Mouse (Mus musculus) myocyte (in vitro differentiated cells): Measurements from ENCODE around the gene Ptgdr2. TPM values are rescaled to one million over a fixed set of nuclear protein-coding genes. Genes with fewer than 3 reads are reported as not detected.

Experiments
- H3K27me3 ChIP-seq: one replicate; pipeline ENCODE4 v1.6.1; 2011; ENCODE audit not compliant: control insufficient read depth, insufficient read depth, insufficient read length
- H3K36me3 ChIP-seq: one replicate; pipeline ENCODE4 v1.6.1; 2011; ENCODE audit not compliant: control insufficient read depth, insufficient read depth
- H3K4me2 ChIP-seq: one replicate; pipeline ENCODE4 v1.6.1; 2011; ENCODE audit warnings: low read depth, control low read depth
- H3K4me3 ChIP-seq: one replicate; pipeline ENCODE4 v1.5.1; 2011; ENCODE audit warnings: mild to moderate bottlenecking, control low read depth, moderate library complexity
- H3K79me2 ChIP-seq: one replicate; pipeline ENCODE4 v1.6.1; 2011; ENCODE audit not compliant: control insufficient read depth, insufficient read depth
- H3ac ChIP-seq: one replicate; pipeline ENCODE4 v1.6.1; 2011; ENCODE audit not compliant: control insufficient read depth, insufficient read length
- CEBPB ChIP-seq: IDR thresholded peaks from 2 replicates; pipeline ENCODE4 v1.6.1; 2011; ENCODE audit warnings: mild to moderate bottlenecking, moderate library complexity; ENCODE audit not compliant: poor library complexity, insufficient read depth, severe bottlenecking
- E2F4 ChIP-seq: IDR thresholded peaks from one replicate; pipeline ENCODE4 v1.6.1; 2011; ENCODE audit warnings: mild to moderate bottlenecking, control low read depth, moderate library complexity; ENCODE audit not compliant: insufficient read depth
- MAX ChIP-seq: IDR thresholded peaks from one replicate; pipeline ENCODE4 v1.6.1; 2011; ENCODE audit warnings: low read depth, mild to moderate bottlenecking, control low read depth
- MYOD1 ChIP-seq, 3 experiments: IDR thresholded peaks; one replicate each; pipeline ENCODE4 v1.6.1; 2011; ENCODE audit warnings: control low read depth in 2 of 3, low read depth in 2 of 3, mild to moderate bottlenecking in 2 of 3, moderate library complexity in 1 of 3; ENCODE audit not compliant: insufficient read length in 2 of 3, control insufficient read depth in 1 of 3
- MYOG ChIP-seq, 3 experiments: IDR thresholded peaks; one replicate each; pipeline ENCODE4 v1.6.1; 2011; ENCODE audit warnings: control low read depth in 2 of 3, low read depth in 2 of 3, mild to moderate bottlenecking in 2 of 3; ENCODE audit not compliant: insufficient read length in 2 of 3, control insufficient read depth in 1 of 3, insufficient read depth in 1 of 3
- POLR2A ChIP-seq: IDR thresholded peaks from one replicate; pipeline ENCODE4 v1.6.1; 2011; ENCODE audit warnings: low read depth, mild to moderate bottlenecking, control low read depth, moderate library complexity; ENCODE audit not compliant: insufficient read length
- POLR2AphosphoS2 ChIP-seq: IDR thresholded peaks from one replicate; pipeline ENCODE4 v1.6.1; 2011; ENCODE audit warnings: low read depth, control low read depth; ENCODE audit not compliant: insufficient read length
- REST ChIP-seq: IDR thresholded peaks from one replicate; pipeline ENCODE4 v1.6.1; 2011; ENCODE audit warnings: mild to moderate bottlenecking, control low read depth, moderate library complexity; ENCODE audit not compliant: insufficient read depth, insufficient read length
- SRF ChIP-seq: IDR thresholded peaks from one replicate; pipeline ENCODE4 v1.6.1; 2011; ENCODE audit warnings: low read depth; ENCODE audit not compliant: control insufficient read depth, insufficient read length
- TCF12 ChIP-seq: IDR thresholded peaks from one replicate; pipeline ENCODE4 v1.6.1; 2011; ENCODE audit warnings: mild to moderate bottlenecking, control low read depth; ENCODE audit not compliant: poor library complexity, insufficient read depth, severe bottlenecking
- TCF3 ChIP-seq: IDR thresholded peaks from one replicate; pipeline ENCODE4 v1.6.1; 2011; ENCODE audit warnings: low read depth, control low read depth; ENCODE audit not compliant: insufficient read length
- USF1 ChIP-seq: IDR thresholded peaks from one replicate; pipeline ENCODE4 v1.6.1; 2011; ENCODE audit warnings: low read depth, mild to moderate bottlenecking, control low read depth, moderate library complexity
- polyA plus RNA-seq: library from polyadenylated mRNA; unstranded; fragments of >200 nt; fragmentation: generic; extraction: Trizol; gene quantifications from one replicate; pipeline ENCODE4 v1.2.1, GENCODE M21; 2012; ENCODE audit warnings: missing spikeins

Gene Ptgdr2
- polyA plus RNA-seq, 1 experiment: 0.10 TPM

GRCm38 (mm10) chr19:10936077-10936476 is 883 bp upstream of the Ptgdr2 start:
- no peak overlapping the region for H3K4me2 ChIP-seq
- no peak overlapping the region for H3ac ChIP-seq
- no peaks in the 10 kb centered on the region for H3K79me2 ChIP-seq
- H3K4me3 ChIP-seq: no peak overlapping the region
- H3K36me3 ChIP-seq: peaks cover under 1% of the 10 kb centered on the region
- no peaks in the 10 kb centered on the region for H3K27me3 ChIP-seq
- TF ChIP-seq USF1 (no peak), SRF (no peak), POLR2A (no peak), TCF12 (no peak), MYOG (IDR thresholded peaks at IDR 0.05; ENCODE audit: control insufficient read depth in 1 of 3, insufficient read depth in 1 of 3, insufficient read length in 2 of 3, low read depth in 2 of 3) (no peak), MYOD1 (IDR thresholded peaks at IDR 0.05; ENCODE audit: control insufficient read depth in 1 of 3, insufficient read length in 2 of 3, low read depth in 2 of 3) (no peak), REST (no peak), MAX (no peak), CEBPB (no peak), E2F4 (no peak)

GRCm38 (mm10) chr19:10938771-10939170 is 1.8 kb downstream of the Ptgdr2 start:
- Histone ChIP-seq H3K27me3 (no peaks in the 10 kb centered on the region), H3K4me3 (no peak overlapping the region), H3K79me2 (no peaks in the 10 kb centered on the region), H3K4me2 (no peak overlapping the region), H3K36me3 (peaks cover 19% of the 10 kb centered on the region), H3ac (no peak overlapping the region)
- TF ChIP-seq POLR2AphosphoS2: no peak
- no peak for TF ChIP-seq SRF
- TF ChIP-seq POLR2A: no peak
- TF ChIP-seq CEBPB: no peak
- TF ChIP-seq MYOG (IDR thresholded peaks at IDR 0.05; ENCODE audit: control insufficient read depth in 1 of 3, insufficient read depth in 1 of 3, insufficient read length in 2 of 3, low read depth in 2 of 3): no peak
- TF ChIP-seq E2F4: no peak
- TF ChIP-seq TCF12: no peak
- no peak for TF ChIP-seq REST
- no peak for TF ChIP-seq USF1
- no peak for TF ChIP-seq MYOD1 (IDR thresholded peaks at IDR 0.05; ENCODE audit: control insufficient read depth in 1 of 3, insufficient read length in 2 of 3, low read depth in 2 of 3)
- no peak for TF ChIP-seq TCF3
- no peak for TF ChIP-seq MAX

GRCm38 (mm10) chr19:10940097-10940800 is 3.3 kb downstream of the Ptgdr2 start:
- Histone ChIP-seq H3ac (no peak overlapping the region), H3K36me3 (peaks cover 19% of the 10 kb centered on the region), H3K79me2 (no peaks in the 10 kb centered on the region), H3K27me3 (no peaks in the 10 kb centered on the region), H3K4me2 (no peak overlapping the region), H3K4me3 (no peak overlapping the region)
- TF ChIP-seq USF1 (no peak), POLR2AphosphoS2 (no peak), MYOG (IDR thresholded peaks at IDR 0.05; ENCODE audit: control insufficient read depth in 1 of 3, insufficient read depth in 1 of 3, insufficient read length in 2 of 3, low read depth in 2 of 3) (no peak), SRF (no peak), MYOD1 (IDR thresholded peaks at IDR 0.05; ENCODE audit: control insufficient read depth in 1 of 3, insufficient read length in 2 of 3, low read depth in 2 of 3) (no peak), E2F4 (no peak), TCF12 (no peak), POLR2A (no peak), CEBPB (no peak), REST (no peak), MAX (no peak)

- no peak overlapping the region for H3K4me3 ChIP-seq
- no peaks in the 10 kb centered on the region for H3K27me3 ChIP-seq
- peaks cover 2% of the 10 kb centered on the region for H3K79me2 ChIP-seq
- peaks cover 19% of the 10 kb centered on the region for H3K36me3 ChIP-seq
- H3K4me2 ChIP-seq: no peak overlapping the region
- H3ac ChIP-seq: no peak overlapping the region
- TF ChIP-seq POLR2AphosphoS2 (peak; percentile 84), TCF12 (no peak), E2F4 (no peak), MYOD1 (IDR thresholded peaks at IDR 0.05; ENCODE audit: control insufficient read depth in 1 of 3, insufficient read length in 2 of 3, low read depth in 2 of 3) (no peak), SRF (no peak), POLR2A (peak; percentile 5), MAX (no peak)
These were observed 4.0 kb downstream of the Ptgdr2 start for GRCm38 (mm10) chr19:10940801-10941457.

GRCm38 (mm10) chr19:10943955-10944354 is 7.0 kb downstream of the Ptgdr2 start:
- no peak for TF ChIP-seq MAX
- no peak for TF ChIP-seq USF1
- TF ChIP-seq TCF12: no peak
- TF ChIP-seq CEBPB: no peak
- Histone ChIP-seq H3K36me3 (peaks cover 19% of the 10 kb centered on the region), H3K4me2 (no peak overlapping the region), H3K79me2 (peaks cover 30% of the 10 kb centered on the region), H3K27me3 (no peaks in the 10 kb centered on the region), H3K4me3 (no peak overlapping the region), H3ac (no peak overlapping the region)
